ENCODE assay signal across 8 mouse cellular contexts in genomic region chr10:84621826-84622790, GRCm38 (mm10). TPM values are rescaled to one million over a fixed set of nuclear protein-coding genes. Genes with fewer than 3 reads are reported as not detected.
DNase-seq lines count a peak whose midpoint lies in the region; ATAC-seq lines count a peak whose summit lies in the region.

Gene Polr3b, plus strand, starts transcription at chr10:84622292.

- H3K9me3 ChIP-seq in hindbrain, embryonic 14.5 days (ENCODE audit: control insufficient read depth, low read length): no peaks in the 10 kb centered on the region

- peak within 1 kb of the TSS; percentile 64 for H3K9ac ChIP-seq in hindbrain, embryonic 14.5 days

- peak; percentile 98 for DNase-seq in R1 (ENCODE audit: low read depth, low spot score)
- peak; percentile 95 to 96 for DNase-seq in cerebellum, postnatal 25 days
- peak; percentile 90 to 93 for DNase-seq in frontal cortex, postnatal 25 days (ENCODE audit: low spot score in 2 of 2)
- peak; percentile 94 for DNase-seq in hindbrain, embryonic 14.5 days (ENCODE audit: low spot score)
- DNase-seq in layer of hippocampus, postnatal 36 days: peak; percentile 93 to 94
- peak; percentile 98 for DNase-seq in lung, postnatal 36 days
- DNase-seq in retina, postnatal 1 day: peak; percentile 96
- peak; percentile 93 to 94 for DNase-seq in urinary bladder, adult 18-20 months (ENCODE audit: low spot score in 2 of 2)

- H3K4me2 ChIP-seq in hindbrain, embryonic 14.5 days (replicated peaks): peak within 1 kb of the TSS; percentile 71

- ATAC-seq in hindbrain, embryonic 14.5 days (ENCODE audit: low FRiP score): peak; percentile 97

- H3K36me3 ChIP-seq in hindbrain, embryonic 14.5 days (replicated peaks; ENCODE audit: control insufficient read depth, insufficient read depth): no peaks in the 10 kb centered on the region

- H3K27me3 ChIP-seq in hindbrain, embryonic 14.5 days (ENCODE audit: control insufficient read depth, insufficient read depth, low read length): no peaks in the 10 kb centered on the region

- peak within 1 kb of the TSS; percentile 90 for H3K27ac ChIP-seq in hindbrain, embryonic 14.5 days

- 8% methylated on average over 53 of the region's 53 CpGs for WGBS in hindbrain, embryonic 14.5 days

- peak within 1 kb of the TSS; percentile 55 for H3K4me3 ChIP-seq in hindbrain, embryonic 14.5 days (replicated peaks; ENCODE audit: low read length)

- peaks cover 9% of the 10 kb centered on the region for H3K4me1 ChIP-seq in hindbrain, embryonic 14.5 days (replicated peaks; ENCODE audit: control insufficient read depth, insufficient read depth, low read length)

RNA-seq across cellular contexts. Expression of gene Polr3b, which starts in this region (rescaled TPM):
- 16.9 and 17.2 TPM in 2 replicates for polyA plus RNA-seq in hindbrain, embryonic 14.5 days (2014; fragmentation: Nextera tagmentation; extraction: Ambion mirVana)
- 10 to 100 TPM; 14.2 to 16.0 TPM for total RNA-seq in layer of hippocampus, postnatal 36 days (2021)

Comparison
In these comparisons a context has a peak if more than half of its experiments do, and no peak if none do; other contexts are left out.
1. Peak in every context shown above with its lines: DNase-seq, ATAC-seq, H3K4me3 ChIP-seq and H3K27ac ChIP-seq.